Comparison of ENCODE assay signal across 19 mouse cellular contexts in the genomic region with DNA sequence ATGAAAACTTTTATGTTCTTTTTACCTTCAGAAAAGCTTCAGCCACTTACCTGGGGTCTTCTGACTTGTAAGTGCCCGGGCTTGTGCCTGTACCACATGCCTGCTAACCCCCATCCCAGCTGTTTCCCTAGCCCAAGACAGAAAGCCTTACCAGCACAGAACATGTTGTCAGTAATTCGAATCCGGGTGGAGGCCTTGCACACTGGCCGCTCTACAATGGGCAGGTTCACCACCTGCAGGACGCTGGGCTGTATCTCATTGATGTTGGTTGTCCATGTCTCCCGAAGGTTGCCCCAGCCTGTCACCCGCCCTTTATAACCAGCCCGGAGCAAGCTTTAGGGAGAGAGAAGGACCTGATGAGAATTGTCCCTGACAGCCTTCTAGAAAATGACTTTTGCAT. TPM values are rescaled to one million over a fixed set of nuclear protein-coding genes. Genes with fewer than 3 reads are reported as not detected.
A peak's percentile ranks its signal among the peaks of the same experiment; 100 is the strongest.
DNase-seq lines count a peak whose midpoint lies in the region; TF ChIP-seq lines count a peak whose summit lies in the region.
"Had no signal": no experiment of that assay in that cellular context is flagged by ENCODE, and none has a peak within 500 bp of the region (broad histone marks: within the 10 kb centered on the region; RNA-seq: fewer than 3 reads in every experiment).

No protein-coding gene starts in this region.

- intact Hi-C loops in heart, postnatal 25 days (cut with DNase I): no loop called here

- H3K9me3 ChIP-seq in heart, embryonic 10.5 days: no peaks in the 10 kb centered on the region
- H3K9me3 ChIP-seq in E14TG2a.4 (ENCODE audit: low read length): no peaks in the 10 kb centered on the region
- H3K9me3 ChIP-seq: G1E had no signal

- H3K4me1 ChIP-seq in heart, embryonic 10.5 days: 0 out of 2 replicates have a peak, but pooled peaks cover 5% of the 10 kb centered on the region
- H3K4me1 ChIP-seq in E14TG2a.4 (replicated peaks; ENCODE audit: low read depth, low read length): peaks cover 34% of the 10 kb centered on the region

- H3K27me3 ChIP-seq in heart, embryonic 10.5 days (ENCODE audit: insufficient read depth, poor library complexity, severe bottlenecking): no peaks in the 10 kb centered on the region
- peaks cover 6% of the 10 kb centered on the region for H3K27me3 ChIP-seq in E14TG2a.4 (ENCODE audit: insufficient read depth, low read length)
- H3K27me3 ChIP-seq: Patski had no signal

- WGBS in heart, embryonic 10.5 days: 90% methylated on average over 8 of the region's 8 CpGs

- H3K36me3 ChIP-seq in heart, embryonic 10.5 days: peaks cover 9% of the 10 kb centered on the region
- H3K36me3 ChIP-seq in E14TG2a.4 (ENCODE audit: insufficient read depth, low read length): peaks cover 13% of the 10 kb centered on the region

- no peak overlapping the region for H3K4me3 ChIP-seq in heart, embryonic 10.5 days
- H3K4me3 ChIP-seq in E14TG2a.4 (replicated peaks; ENCODE audit: low read length): 0 out of 2 replicates have a peak overlapping the region, but pooled peaks have one; percentile 35

- no peak overlapping the region for H3K27ac ChIP-seq in heart, embryonic 10.5 days

- TF ChIP-seq CTCF in E14TG2a.4 (conservative IDR thresholded peaks at IDR 0.05; ENCODE audit: low read length): no peak

- peak; percentile 67 for DNase-seq in heart, adult 11 months
- no peak for DNase-seq in heart, postnatal 25 days (ENCODE audit: low spot score)
- DNase-seq in heart, embryonic 10.5 days (ENCODE audit: low spot score): peak; percentile 65
- no peak for DNase-seq in heart, adult 9 months (ENCODE audit: low spot score in 2 of 2)
- DNase-seq in lung, postnatal 25 days (ENCODE audit: low spot score): no peak
- DNase-seq: adrenal gland, adult 2 months; adrenal gland, adult 8-10 months; adrenal gland, postnatal 10 days; adrenal gland, postnatal 14 days; adrenal gland, postnatal 25 days; adrenal gland, postnatal 36 days; B cell, adult 2 months; cerebellum, adult 11 months; cerebellum, adult 11-12 months; cerebellum, adult 18-20 months; cerebellum, adult 2 months had no signal

RNA-seq across cellular contexts. Expression of a gene that starts 8.0 kb away (rescaled TPM):
- not detected for total RNA-seq in heart, postnatal 25 days (2021)
- 0.73 and 15.9 TPM in 2 replicates for polyA plus RNA-seq in heart, embryonic 10.5 days (2016; fragmentation: Nextera tagmentation; extraction: Ambion mirVana)
- polyA plus RNA-seq: Patski had no signal

RNA-seq across cellular contexts. Expression of a gene that starts 21.4 kb away (rescaled TPM):
- 1 to 10 TPM; 5.2 to 5.7 TPM for total RNA-seq in heart, postnatal 25 days (2021)
- 7.4 and 10.4 TPM in 2 replicates for polyA plus RNA-seq in heart, embryonic 10.5 days (2016; fragmentation: Nextera tagmentation; extraction: Ambion mirVana)

RNA-seq across cellular contexts. Expression of a gene that starts 21.5 kb away (rescaled TPM):
- 10 to 100 TPM; 24.7 to 27.7 TPM for total RNA-seq in heart, postnatal 25 days (2021)
- 212 and 229 TPM in 2 replicates for polyA plus RNA-seq in heart, embryonic 10.5 days (2016; fragmentation: Nextera tagmentation; extraction: Ambion mirVana)

Comparison
In these comparisons a context has a peak if more than half of its experiments do, and no peak if none do; other contexts are left out.
1. DNase-seq: peak in heart, adult 11 months (single experiment) and heart, embryonic 10.5 days (single experiment); none in heart, postnatal 25 days (single experiment), heart, adult 9 months (0 of 2) and lung, postnatal 25 days (single experiment).